Mouse (Mus musculus): Measurements from ENCODE around the gene Fam129a. TPM values are rescaled to one million over a fixed set of nuclear protein-coding genes. Genes with fewer than 3 reads are reported as not detected.

Gene Fam129a
- total and polyA plus RNA-seq, 3 experiments: 27.8 to 48.3 (median 37.0) TPM

GRCm38 (mm10) chr1:151728141-151728540 is 157.2 kb downstream of the Fam129a start:
- H3K9ac ChIP-seq (ENCODE audit: insufficient read depth, low read depth): no peak overlapping the region
- H3K4me2 ChIP-seq (ENCODE audit: insufficient read depth, low read depth, poor library complexity, severe bottlenecking): no peak overlapping the region
- in situ Hi-C loops (cut with MboI; ENCODE audit: low pct_ligation_motif_present, low pct_unique_long_range_greater_than_20kb, low sequenced_read_pairs) (no loop called here), dilution Hi-C loops (cut with MboI; ENCODE audit: extremely low pct_ligation_motif_present, extremely low pct_unique_long_range_greater_than_20kb, low sequenced_read_pairs) (no loop called here)
- H3K27ac ChIP-seq (ENCODE audit: insufficient read depth, low read depth): no peak overlapping the region
- H3K4me3 ChIP-seq (replicated peaks in 1 of 3; ENCODE audit: low read depth in 2 of 3, low read length in 2 of 3, poor library complexity in 1 of 3): no peak overlapping the region
- H3K27me3 ChIP-seq (replicated peaks): no peaks in the 10 kb centered on the region
- TF ChIP-seq ZC3H11A (IDR thresholded peaks at IDR 0.05; ENCODE audit: low read depth, low read length) (no peak), MAX (IDR thresholded peaks at IDR 0.05; ENCODE audit: low read length) (no peak), PAX5 (IDR thresholded peaks at IDR 0.05; ENCODE audit: low read length) (no peak), RCOR1 (conservative IDR thresholded peaks at IDR 0.05; ENCODE audit: low read depth, low read length) (no peak), POLR2AphosphoS2 (IDR thresholded peaks at IDR 0.05; ENCODE audit: low read depth, low read length) (no peak), MYC (IDR thresholded peaks at IDR 0.05; ENCODE audit: low read depth, low read length) (no peak), POLR2A (IDR thresholded peaks at IDR 0.05; ENCODE audit: low read depth, low read length) (no peak), CHD2 (IDR thresholded peaks at IDR 0.05; ENCODE audit: low read length) (no peak), ETS1 (conservative IDR thresholded peaks at IDR 0.05; ENCODE audit: low read depth, low read length) (no peak), ZKSCAN1 (IDR thresholded peaks at IDR 0.05; ENCODE audit: borderline replicate concordance, low read depth, low read length) (no peak), GABPA (IDR thresholded peaks at IDR 0.05; ENCODE audit: insufficient replicate concordance, low read depth, low read length) (no peak), USF2 (conservative IDR thresholded peaks at IDR 0.05; ENCODE audit: low read depth, low read length) (no peak), ELF1 (IDR thresholded peaks at IDR 0.05; ENCODE audit: low read depth, low read length) (no peak), ZNF384 (IDR thresholded peaks at IDR 0.05; ENCODE audit: low read depth, low read length) (no peak)
- H3K79me2 ChIP-seq (replicated peaks; ENCODE audit: control insufficient read depth, extremely low read depth, insufficient read depth, poor library complexity, severe bottlenecking): no peaks in the 10 kb centered on the region
- no peaks in the 10 kb centered on the region for H3K36me3 ChIP-seq (replicated peaks in 1 of 2; ENCODE audit: control insufficient read depth in 1 of 2, insufficient read depth in 1 of 2, low read length in 1 of 2)
- no peak for DNase-seq (ENCODE audit: extremely low read depth)
- H3K4me1 ChIP-seq (ENCODE audit: control insufficient read depth in 1 of 2, insufficient read depth in 2 of 2): peaks cover 0 to 18% of the 10 kb centered on the region in 2 experiments; a peak in 2 of 4 replicates
- no peaks in the 10 kb centered on the region for H3K9me3 ChIP-seq (replicated peaks; ENCODE audit: low read length)

- Histone ChIP-seq H3K4me3 (replicated peaks in 1 of 3; ENCODE audit: low read depth in 2 of 3, low read length in 2 of 3, poor library complexity in 1 of 3) (no peak overlapping the region), H3K9me3 (replicated peaks; ENCODE audit: low read length) (peaks cover 3% of the 10 kb centered on the region), H3K36me3 (replicated peaks in 1 of 2; ENCODE audit: control insufficient read depth in 1 of 2, insufficient read depth in 1 of 2, low read length in 1 of 2) (no peaks in the 10 kb centered on the region), H3K9ac (ENCODE audit: insufficient read depth, low read depth) (no peak overlapping the region), H3K4me1 (ENCODE audit: control insufficient read depth in 1 of 2, insufficient read depth in 2 of 2) (no peaks in the 10 kb centered on the region), H3K27me3 (replicated peaks) (no peaks in the 10 kb centered on the region), H3K79me2 (replicated peaks; ENCODE audit: control insufficient read depth, extremely low read depth, insufficient read depth, poor library complexity, severe bottlenecking) (no peaks in the 10 kb centered on the region), H3K4me2 (ENCODE audit: insufficient read depth, low read depth, poor library complexity, severe bottlenecking) (no peak overlapping the region), H3K27ac (ENCODE audit: insufficient read depth, low read depth) (no peak overlapping the region)
- in situ Hi-C loops (cut with MboI; ENCODE audit: low pct_ligation_motif_present, low pct_unique_long_range_greater_than_20kb, low sequenced_read_pairs) (no loop called here), dilution Hi-C loops (cut with MboI; ENCODE audit: extremely low pct_ligation_motif_present, extremely low pct_unique_long_range_greater_than_20kb, low sequenced_read_pairs) (no loop called here)
- TF ChIP-seq IRF4 (IDR thresholded peaks at IDR 0.05; ENCODE audit: low read depth, low read length) (no peak), GABPA (IDR thresholded peaks at IDR 0.05; ENCODE audit: insufficient replicate concordance, low read depth, low read length) (no peak), JUND (conservative IDR thresholded peaks at IDR 0.05; ENCODE audit: low read depth, low read length) (no peak)
- no peak for DNase-seq (ENCODE audit: extremely low read depth)
These were observed 166.2 kb downstream of the Fam129a start for GRCm38 (mm10) chr1:151737146-151737545.

Data from CH12.LX (cell line).